Mouse (Mus musculus): Measurements from ENCODE around the gene Xpnpep1.

- TF ChIP-seq MAFK (IDR thresholded peaks at IDR 0.05; ENCODE audit: insufficient read depth, low read depth, low read length) = no peak
- no peak for TF ChIP-seq ZC3H11A (IDR thresholded peaks at IDR 0.05; ENCODE audit: borderline replicate concordance, low read depth, low read length)
- TF ChIP-seq HCFC1 (IDR thresholded peaks at IDR 0.05; ENCODE audit: borderline replicate concordance, insufficient read depth, low read length) = no peak
- TF ChIP-seq CHD2 (IDR thresholded peaks at IDR 0.05; ENCODE audit: low read depth, low read length) = no peak
Measured at GRCm38 (mm10) chr19:52991924-52992323, 48.1 kb downstream of the Xpnpep1 start.

Measured in ES-E14 (cell line).